Mouse (Mus musculus) frontal cortex, postnatal 25 days (tissue): ENCODE results near the gene Tmie.

Experiments
- DNase-seq, 2 experiments: peaks; one replicate each; pipeline ENCODE4 v3.0.0; 2022; ENCODE audit warnings: low spot score in 2 of 2

Gene Tmie

GRCm38 (mm10) chr9:110879998-110880561 is at the start of gene Tmie:
TSS of gene Tmie (minus strand) at chr9:110880113.
- no peak for DNase-seq

- peak; percentile 40 to 57 for DNase-seq
These were observed 42.8 kb upstream of the Tmie start for GRCm38 (mm10) chr9:110922759-110923158.

- no peak for DNase-seq
These were observed 40.9 kb upstream of the Tmie start for GRCm38 (mm10) chr9:110920665-110921419.

- DNase-seq = no peak
These were observed 36.9 kb upstream of the Tmie start, which contains the start of gene Fam240a for GRCm38 (mm10) chr9:110916786-110917185. TSS of gene Fam240a (minus strand) at chr9:110916861.

- no peak for DNase-seq
These were observed 35.6 kb upstream of the Tmie start for GRCm38 (mm10) chr9:110915466-110915865.

GRCm38 (mm10) chr9:110914631-110915236 is 34.8 kb upstream of the Tmie start:
- no peak for DNase-seq

- no peak for DNase-seq
These were observed 29.6 kb upstream of the Tmie start for GRCm38 (mm10) chr9:110909371-110909967.

- DNase-seq = no peak
These were observed 28.7 kb upstream of the Tmie start for GRCm38 (mm10) chr9:110908631-110909016.

GRCm38 (mm10) chr9:110907838-110908630 is 28.1 kb upstream of the Tmie start:
- DNase-seq = no peak

- DNase-seq = no peak
These were observed 27.4 kb upstream of the Tmie start for GRCm38 (mm10) chr9:110907201-110907837.

- no peak for DNase-seq
These were observed 22.4 kb upstream of the Tmie start for GRCm38 (mm10) chr9:110902271-110902670.

- no peak for DNase-seq
These were observed 21.3 kb upstream of the Tmie start for GRCm38 (mm10) chr9:110901204-110901603.

- no peak for DNase-seq
These were observed 19.6 kb upstream of the Tmie start for GRCm38 (mm10) chr9:110899451-110900008.

- no peak for DNase-seq
These were observed 16.7 kb upstream of the Tmie start for GRCm38 (mm10) chr9:110896595-110896994.

- no peak for DNase-seq
These were observed 16.1 kb upstream of the Tmie start for GRCm38 (mm10) chr9:110895994-110896393.

GRCm38 (mm10) chr9:110895507-110895906 is 15.6 kb upstream of the Tmie start:
- no peak for DNase-seq

GRCm38 (mm10) chr9:110893429-110893828 is 13.5 kb upstream of the Tmie start:
- DNase-seq = no peak

- DNase-seq = no peak
These were observed 12.6 kb upstream of the Tmie start for GRCm38 (mm10) chr9:110892552-110892951.

GRCm38 (mm10) chr9:110891077-110891828 is 11.3 kb upstream of the Tmie start:
- DNase-seq = no peak
